Mouse (Mus musculus): ENCODE measurements around the gene Ptpn9.
"Not testable (repeated sequence)": the region's sequence is repeated elsewhere in the genome, so short reads cannot be mapped to it uniquely, and the experiment has no call there.

The Ptpn9 gene

GRCm38 (mm10) chr9:56994286-56995197, at the start of gene Ptpn9:
Gene Ptpn9, plus strand, starts transcription at chr9:56994923.
- DNase-seq: peak; percentile 80

DNA sequence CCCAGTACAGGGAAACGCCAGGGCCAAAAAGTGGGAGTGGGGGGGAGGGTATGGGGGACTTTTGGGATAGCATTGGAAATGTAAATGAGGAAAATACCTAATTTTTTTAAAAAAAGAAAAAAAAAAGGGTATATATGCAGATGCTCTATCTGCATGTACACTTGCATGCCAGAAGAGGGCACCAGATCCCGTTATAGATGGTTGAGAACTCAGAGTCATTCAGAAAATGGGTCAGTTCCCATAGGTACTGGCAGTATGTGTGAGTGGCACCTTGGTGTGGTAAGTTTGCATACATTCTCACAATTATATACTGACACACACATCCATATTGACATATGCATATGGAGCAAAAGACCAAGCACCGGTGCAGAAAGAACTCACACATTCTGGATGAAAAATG, 47.2 kb upstream of the Ptpn9 start:
- DNase-seq: peak; percentile 74 to 79

GRCm38 (mm10) chr9:56948699-56949098, 46.0 kb upstream of the Ptpn9 start:
- DNase-seq: not testable (repeated sequence)

GRCm38 (mm10) chr9:56949767-56950166, 45.0 kb upstream of the Ptpn9 start:
- peak; percentile 14 for DNase-seq

GRCm38 (mm10) chr9:56950414-56951400, 44.0 kb upstream of the Ptpn9 start, which contains the start of gene Snupn:
Gene Snupn, plus strand, starts transcription at chr9:56950878.
- DNase-seq: peak; percentile 97 to 98

GRCm38 (mm10) chr9:56953562-56953961, 41.2 kb upstream of the Ptpn9 start:
- no peak for DNase-seq

DNA sequence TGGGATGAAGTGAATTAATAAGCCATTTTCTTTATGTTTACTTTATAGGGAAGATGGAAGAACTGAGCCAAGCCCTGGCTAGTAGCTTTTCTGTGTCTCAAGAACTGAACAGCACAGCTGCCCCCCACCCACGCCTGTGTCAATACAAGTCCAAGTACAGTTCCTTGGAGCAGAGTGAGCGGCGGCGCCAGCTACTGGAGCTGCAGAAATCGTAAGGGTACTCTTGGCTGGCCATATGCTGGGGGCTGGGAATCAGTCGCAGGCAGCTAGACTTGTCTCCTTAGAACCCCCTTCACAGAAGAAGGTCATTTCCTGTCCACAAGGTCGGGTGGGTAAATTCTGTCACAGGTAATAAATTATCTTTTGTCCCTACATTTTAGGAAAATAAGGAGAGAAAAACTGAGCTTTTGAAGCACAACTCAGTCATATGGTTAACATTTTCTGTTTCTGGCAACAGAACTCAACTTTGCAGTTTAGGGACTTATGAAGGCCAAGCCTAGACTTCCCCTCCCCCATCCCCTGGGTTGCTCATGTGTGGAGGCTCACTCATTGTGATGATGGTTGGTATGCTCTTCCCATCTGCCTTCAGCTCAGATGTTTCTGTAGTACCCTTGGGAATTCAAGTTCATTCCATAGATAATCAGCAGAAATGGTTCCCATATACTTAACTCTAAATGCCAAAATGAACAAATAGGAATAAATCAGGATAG, 37.6 kb upstream of the Ptpn9 start:
- DNase-seq: no peak

DNA sequence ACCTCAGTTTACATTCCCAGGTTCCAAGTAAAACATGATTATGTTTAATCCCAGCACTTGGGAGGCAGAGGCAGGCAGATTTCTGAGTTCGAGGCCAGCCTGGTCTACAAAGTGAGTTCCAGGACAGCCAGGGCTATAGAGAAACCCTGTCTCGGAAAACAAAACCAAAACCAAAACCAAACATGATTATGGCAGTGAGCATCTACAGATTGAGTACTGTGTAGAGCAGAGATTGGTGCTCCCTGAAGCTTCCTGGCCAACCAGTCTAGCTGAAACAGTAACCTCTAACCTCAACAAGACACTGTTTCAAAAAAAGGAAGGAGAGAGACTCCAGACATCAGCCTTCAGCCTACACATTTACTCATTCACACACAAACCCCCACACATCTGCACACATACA, 36.0 kb upstream of the Ptpn9 start:
- DNase-seq: no peak

GRCm38 (mm10) chr9:56961591-56961990, 33.1 kb upstream of the Ptpn9 start:
- DNase-seq: no peak

GRCm38 (mm10) chr9:56970158-56970557, 24.6 kb upstream of the Ptpn9 start:
- DNase-seq: no peak

GRCm38 (mm10) chr9:56973960-56974524, 20.7 kb upstream of the Ptpn9 start:
- DNase-seq: no peak

GRCm38 (mm10) chr9:56975199-56975598, 19.5 kb upstream of the Ptpn9 start:
- no peak for DNase-seq

- DNase-seq: no peak
Measured at GRCm38 (mm10) chr9:56980186-56980585, 14.5 kb upstream of the Ptpn9 start.

DNA sequence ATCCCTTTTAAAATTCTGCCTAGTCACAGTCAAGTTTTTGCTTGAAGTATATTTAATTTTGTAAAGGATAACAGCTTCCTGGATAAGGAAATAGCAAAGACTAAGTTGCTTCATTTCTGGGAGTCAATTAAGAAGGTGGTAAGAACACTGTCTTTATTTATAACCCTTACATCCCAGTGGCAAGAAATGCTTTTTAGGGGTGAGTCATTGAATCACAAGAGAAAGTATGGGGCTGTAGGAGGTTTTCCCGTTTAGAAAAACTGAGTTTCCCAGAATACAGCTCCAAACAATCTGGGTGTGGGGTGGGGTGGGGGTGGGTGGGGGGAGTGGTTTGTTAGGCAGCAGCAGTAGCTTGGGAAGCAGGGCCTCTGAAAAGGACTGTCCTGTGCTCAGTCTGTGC, 13.2 kb upstream of the Ptpn9 start:
- no peak for DNase-seq

- DNase-seq: peak; percentile 55 to 66
Measured at GRCm38 (mm10) chr9:56995198-56996027, 690 bp downstream of the Ptpn9 start.

- peak in 1 of 2 experiments; percentile 14 for DNase-seq
Measured at GRCm38 (mm10) chr9:56996028-56996346, 1.3 kb downstream of the Ptpn9 start.

- not testable (repeated sequence) for DNase-seq
Measured at GRCm38 (mm10) chr9:56997206-56997605, 2.5 kb downstream of the Ptpn9 start.

- DNase-seq: no peak
Measured at GRCm38 (mm10) chr9:57003011-57003410, 8.3 kb downstream of the Ptpn9 start.

GRCm38 (mm10) chr9:57012393-57012792, 17.7 kb downstream of the Ptpn9 start:
- no peak for DNase-seq

DNA sequence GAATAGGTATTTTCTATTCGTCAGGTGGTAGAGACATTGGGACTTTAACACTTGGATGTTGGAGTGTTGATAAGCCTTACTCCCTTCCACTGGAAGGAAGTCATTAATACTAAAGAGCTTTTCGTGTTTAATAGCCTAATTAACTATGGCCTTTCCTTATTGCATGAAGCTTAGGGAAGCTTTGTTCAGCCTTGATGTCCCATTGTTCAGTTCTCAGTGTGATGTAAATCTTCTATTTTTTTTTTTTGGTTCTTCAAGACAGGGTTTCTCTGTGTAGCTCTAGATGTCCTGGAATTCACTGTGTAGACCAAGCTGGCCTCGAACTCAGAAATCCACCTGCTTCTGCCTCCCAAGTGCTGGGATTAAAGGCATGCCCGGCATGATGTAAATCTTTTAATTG, 18.2 kb downstream of the Ptpn9 start:
- DNase-seq: no peak

DNA sequence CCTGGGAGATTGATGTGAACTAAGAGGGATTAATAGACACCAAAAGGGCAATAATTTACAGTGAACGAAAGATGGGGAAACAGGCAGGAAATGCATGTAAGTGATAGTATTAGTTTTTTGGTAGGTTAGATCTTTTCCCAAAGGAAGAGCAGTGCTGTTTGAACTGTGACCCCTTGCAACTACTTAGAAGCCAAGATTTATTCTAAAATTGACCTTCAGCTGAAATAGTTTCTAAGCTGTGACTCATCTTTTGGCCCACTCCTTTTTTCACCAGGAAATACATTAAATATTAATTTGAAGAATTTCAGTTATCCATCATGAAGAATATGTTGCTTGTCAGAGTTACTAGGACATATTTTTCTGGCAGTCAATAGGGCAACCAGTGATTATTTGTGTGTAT, 19.0 kb downstream of the Ptpn9 start:
- no peak for DNase-seq

DNA sequence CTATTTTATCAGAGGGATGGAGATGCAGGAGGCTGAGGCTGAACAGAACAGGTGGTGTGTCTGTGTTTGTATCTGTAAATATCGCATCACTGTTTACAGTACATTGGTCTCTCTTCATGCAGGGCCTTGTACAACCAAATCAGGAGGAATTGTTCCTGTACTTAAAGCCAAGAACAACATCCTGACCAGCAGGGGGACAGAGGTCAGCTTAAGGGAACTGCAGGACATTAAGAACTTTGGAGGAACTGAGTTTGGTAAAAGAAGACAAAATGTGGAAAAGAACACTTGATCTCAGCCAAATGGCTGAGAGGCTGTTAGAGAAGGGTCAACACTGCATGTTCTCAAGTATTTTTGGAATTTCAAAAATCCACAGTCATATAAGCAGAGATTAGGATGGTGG, 20.0 kb downstream of the Ptpn9 start:
- DNase-seq: no peak
